Mouse (Mus musculus) olfactory bulb, adult 2 months (tissue): Measurements from ENCODE around the gene Rnf44.

Source experiments
- CTCF ChIP-seq: fragments of 200-500 bp; IDR thresholded peaks from 2 replicates; pipeline ENCODE4 v1.5.1; 2012; ENCODE audit warnings: low read depth, mild to moderate bottlenecking, low read length, moderate library complexity; ENCODE audit not compliant: insufficient read depth
- POLR2A ChIP-seq: fragments of 200-500 bp; IDR thresholded peaks from 2 replicates; pipeline ENCODE4 v1.6.1; 2012; ENCODE audit warnings: mild to moderate bottlenecking, low read depth, low read length, moderate library complexity; ENCODE audit not compliant: insufficient read depth

GRCm38 (mm10) chr13:54683301-54683700 lies 10.4 kb downstream of the Rnf44 start:
- TF ChIP-seq POLR2A: no peak
- TF ChIP-seq CTCF: no peak
